Mouse (Mus musculus) CH12.LX (cell line): Measurements from ENCODE around the gene Slc24a3. TPM values are rescaled to one million over a fixed set of nuclear protein-coding genes. Genes with fewer than 3 reads are reported as not detected.

ENCODE experiments used
- DNase-seq: peaks from one replicate; pipeline ENCODE4 v3.0.0-alpha.2; 2013; ENCODE audit errors: extremely low read depth
- H3K27ac ChIP-seq: 2 replicates; pipeline ENCODE4 v1.5.1; 2012; ENCODE audit warnings: low read depth, mild to moderate bottlenecking, control low read depth, moderate library complexity; ENCODE audit not compliant: insufficient read depth
- H3K27me3 ChIP-seq: replicated peaks from 2 replicates; pipeline ENCODE3; 2012; ENCODE audit warnings: inconsistent platforms
- H3K36me3 ChIP-seq, 2 experiments: replicated peaks in 1 of 2; 2 replicates each; pipeline versions ENCODE3 to v1.6.1; 2012; ENCODE audit warnings: inconsistent platforms in 1 of 2, low read length in 1 of 2, mild to moderate bottlenecking in 1 of 2, mixed read lengths in 1 of 2, moderate library complexity in 1 of 2; ENCODE audit not compliant: control insufficient read depth in 1 of 2, insufficient read depth in 1 of 2
- H3K4me1 ChIP-seq, 2 experiments: 2 replicates each; pipeline ENCODE4 v1.6.1; 2012; ENCODE audit warnings: inconsistent platforms in 1 of 2, moderate library complexity in 1 of 2; ENCODE audit not compliant: insufficient read depth in 2 of 2, control insufficient read depth in 1 of 2
- H3K4me2 ChIP-seq: 2 replicates; pipeline ENCODE4 v1.6.1; 2012; ENCODE audit warnings: low read depth, mild to moderate bottlenecking, control low read depth; ENCODE audit not compliant: poor library complexity, insufficient read depth, severe bottlenecking
- H3K4me3 ChIP-seq, 3 experiments: fragments of 150-350 bp in 1 of 3; sonication (generic) in 1 of 3; replicated peaks in 1 of 3; 2 replicates each; pipeline versions ENCODE3 to v1.5.1; 2011 to 2012; ENCODE audit warnings: low read depth in 2 of 3, low read length in 2 of 3, mild to moderate bottlenecking in 2 of 3, moderate library complexity in 2 of 3, control low read depth in 1 of 3, improper control_type of control experiment in 1 of 3, inconsistent platforms in 1 of 3, mixed read lengths in 1 of 3; ENCODE audit not compliant: poor library complexity in 1 of 3
- H3K79me2 ChIP-seq: replicated peaks from 2 replicates; pipeline ENCODE4 v1.6.1; 2012; ENCODE audit warnings: mild to moderate bottlenecking, moderate library complexity; ENCODE audit not compliant: control insufficient read depth, poor library complexity, insufficient read depth, severe bottlenecking; ENCODE audit errors: extremely low read depth
- H3K9ac ChIP-seq: 2 replicates; pipeline ENCODE4 v1.6.1; 2012; ENCODE audit warnings: low read depth, mild to moderate bottlenecking, control low read depth, moderate library complexity; ENCODE audit not compliant: insufficient read depth
- H3K9me3 ChIP-seq: replicated peaks from 2 replicates; pipeline ENCODE3; 2012; ENCODE audit warnings: low read length, inconsistent platforms, mixed read lengths
- CHD2 ChIP-seq: IDR thresholded peaks from 2 replicates; pipeline ENCODE4 v1.6.1; 2011; ENCODE audit warnings: low read length, improper control_type of control experiment
- ELF1 ChIP-seq: IDR thresholded peaks from 2 replicates; pipeline ENCODE4 v1.6.1; 2014; ENCODE audit warnings: low read depth, mild to moderate bottlenecking, inconsistent platforms, low read length, improper control_type of control experiment
- EP300 ChIP-seq: IDR thresholded peaks from 2 replicates; pipeline ENCODE4 v1.6.1; 2011; ENCODE audit warnings: low read length, improper control_type of control experiment
- ETS1 ChIP-seq: conservative IDR thresholded peaks from 2 replicates; pipeline ENCODE4 v1.6.1; 2012; ENCODE audit warnings: low read depth, mild to moderate bottlenecking, inconsistent platforms, low read length, improper control_type of control experiment, moderate library complexity
- IRF4 ChIP-seq: IDR thresholded peaks from 2 replicates; pipeline ENCODE4 v1.6.1; 2014; ENCODE audit warnings: low read depth, mild to moderate bottlenecking, inconsistent platforms, low read length, improper control_type of control experiment
- JUN ChIP-seq: IDR thresholded peaks from 2 replicates; pipeline ENCODE4 v1.6.1; 2011; ENCODE audit warnings: low read depth, mild to moderate bottlenecking, low read length, improper control_type of control experiment, moderate library complexity; ENCODE audit not compliant: insufficient read depth
- JUND ChIP-seq: conservative IDR thresholded peaks from 2 replicates; pipeline ENCODE4 v1.6.1; 2011; ENCODE audit warnings: low read depth, low read length, improper control_type of control experiment
- MAX ChIP-seq: IDR thresholded peaks from 2 replicates; pipeline ENCODE4 v1.6.1; 2011; ENCODE audit warnings: low read length, improper control_type of control experiment
- POLR2A ChIP-seq: IDR thresholded peaks from 2 replicates; pipeline ENCODE4 v1.6.1; 2011; ENCODE audit warnings: low read depth, mild to moderate bottlenecking, improper control_type of control experiment, low read length
- POLR2AphosphoS2 ChIP-seq: IDR thresholded peaks from 2 replicates; pipeline ENCODE4 v1.6.1; 2011; ENCODE audit warnings: low read depth, low read length, improper control_type of control experiment
- RAD21 ChIP-seq: IDR thresholded peaks from 2 replicates; pipeline ENCODE4 v1.6.1; 2011; ENCODE audit warnings: low read depth, mild to moderate bottlenecking, low read length, improper control_type of control experiment, moderate library complexity
- RCOR1 ChIP-seq: conservative IDR thresholded peaks from 2 replicates; pipeline ENCODE4 v1.6.1; 2012; ENCODE audit warnings: low read depth, mild to moderate bottlenecking, inconsistent platforms, low read length, improper control_type of control experiment
- TCF12 ChIP-seq: IDR thresholded peaks from 2 replicates; pipeline ENCODE4 v1.6.1; 2014; ENCODE audit warnings: low read depth, mild to moderate bottlenecking, inconsistent platforms, low read length, improper control_type of control experiment
- ZC3H11A ChIP-seq: IDR thresholded peaks from 2 replicates; pipeline ENCODE4 v1.6.1; 2012; ENCODE audit warnings: low read depth, mild to moderate bottlenecking, inconsistent platforms, low read length, improper control_type of control experiment
- ZNF384 ChIP-seq: IDR thresholded peaks from 2 replicates; pipeline ENCODE4 v1.6.1; 2012; ENCODE audit warnings: low read depth, low read length, improper control_type of control experiment, inconsistent platforms
- dilution Hi-C: fragments of 300-500 bp; cut with MboI; formaldehyde crosslinking; loops from 2 replicates; pipeline ENCODE4 v1.14.3; 2020; ENCODE audit warnings: low sequenced_read_pairs; ENCODE audit not compliant: extremely low pct_unique_long_range_greater_than_20kb, extremely low pct_ligation_motif_present
- in situ Hi-C: fragments of 300-500 bp; cut with MboI; formaldehyde crosslinking; loops from 3 replicates; pipeline ENCODE4 v1.14.3; 2019; ENCODE audit warnings: low sequenced_read_pairs, low pct_ligation_motif_present, low pct_unique_long_range_greater_than_20kb, mixed read lengths
- polyA plus RNA-seq: library from polyadenylated mRNA; unstranded; fragments of >175 nt; gene quantifications from 2 replicates; pipeline ENCODE4 v1.2.1, GENCODE M21; 2012; ENCODE audit warnings: low read depth; ENCODE audit not compliant: insufficient read length
- total RNA-seq, 2 experiments: library from RNA; depleted of rRNA; stranded (reverse); fragments of 300-350 nt in 1 of 2; fragments of >200 nt in 1 of 2; gene quantifications; 2 replicates each; pipeline ENCODE4 v1.2.3; 2012 to 2014

Slc24a3 gene
- total and polyA plus RNA-seq, 3 experiments: not detected

DNA sequence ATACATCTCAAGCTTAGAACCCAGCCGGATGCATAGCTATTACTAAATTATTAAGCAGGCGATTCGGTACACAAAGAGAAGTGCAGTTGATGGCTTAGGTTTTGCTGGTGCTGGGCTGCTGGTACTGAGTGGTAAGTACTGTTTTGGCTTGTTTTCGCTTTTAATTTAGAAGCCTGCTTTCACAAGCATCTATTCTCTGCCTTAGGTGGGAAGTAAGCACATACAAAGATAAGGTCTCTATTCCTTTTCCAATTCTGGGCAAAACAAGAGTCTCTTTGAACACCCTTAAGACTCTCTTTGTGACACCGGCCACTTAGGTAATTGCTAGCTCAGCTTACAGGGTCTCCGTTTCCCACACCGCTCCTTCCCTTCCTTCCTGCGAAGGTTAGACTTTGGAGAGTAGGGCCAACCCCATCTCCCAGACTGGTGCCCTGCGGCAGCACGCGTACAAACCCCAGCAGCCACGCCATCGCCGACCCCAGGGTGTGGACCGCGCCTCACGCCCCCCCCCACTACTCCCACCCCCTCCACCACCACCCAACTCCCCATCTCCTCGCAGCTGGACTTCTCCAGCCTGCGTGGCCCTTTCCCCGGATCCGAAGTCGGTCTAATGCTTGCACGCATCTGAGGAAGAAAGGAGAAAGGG lies 507.1 kb downstream of the Slc24a3 start:
- dilution Hi-C loops: no loop called here
- H3K79me2 ChIP-seq: no peaks in the 10 kb centered on the region
- no peak overlapping the region for H3K27ac ChIP-seq
- no peak overlapping the region for H3K9ac ChIP-seq
- H3K27me3 ChIP-seq: no peaks in the 10 kb centered on the region
- H3K4me2 ChIP-seq: no peak overlapping the region
- DNase-seq: no peak
- H3K36me3 ChIP-seq: no peaks in the 10 kb centered on the region
- peaks cover 2 to 21% of the 10 kb centered on the region in 2 experiments; a peak in 2 of 4 replicates for H3K4me1 ChIP-seq
- no peak for TF ChIP-seq POLR2AphosphoS2
- TF ChIP-seq EP300: no peak
- TF ChIP-seq TCF12: no peak
- TF ChIP-seq CHD2: no peak
- no peak for TF ChIP-seq POLR2A
- TF ChIP-seq ETS1: no peak
- no peak for TF ChIP-seq JUND
- no peak for TF ChIP-seq RAD21
- TF ChIP-seq ELF1: no peak
- TF ChIP-seq JUN: no peak
- no peak for TF ChIP-seq ZNF384
- no peak for TF ChIP-seq IRF4
- no peak for TF ChIP-seq ZC3H11A
- H3K4me3 ChIP-seq: no peak overlapping the region
- H3K9me3 ChIP-seq: peaks cover 17% of the 10 kb centered on the region
- in situ Hi-C loops: loop anchor here (25.0 kb wide), 1 partner anchor 713 kb away; no protein-coding TSS in a partner anchor

DNA sequence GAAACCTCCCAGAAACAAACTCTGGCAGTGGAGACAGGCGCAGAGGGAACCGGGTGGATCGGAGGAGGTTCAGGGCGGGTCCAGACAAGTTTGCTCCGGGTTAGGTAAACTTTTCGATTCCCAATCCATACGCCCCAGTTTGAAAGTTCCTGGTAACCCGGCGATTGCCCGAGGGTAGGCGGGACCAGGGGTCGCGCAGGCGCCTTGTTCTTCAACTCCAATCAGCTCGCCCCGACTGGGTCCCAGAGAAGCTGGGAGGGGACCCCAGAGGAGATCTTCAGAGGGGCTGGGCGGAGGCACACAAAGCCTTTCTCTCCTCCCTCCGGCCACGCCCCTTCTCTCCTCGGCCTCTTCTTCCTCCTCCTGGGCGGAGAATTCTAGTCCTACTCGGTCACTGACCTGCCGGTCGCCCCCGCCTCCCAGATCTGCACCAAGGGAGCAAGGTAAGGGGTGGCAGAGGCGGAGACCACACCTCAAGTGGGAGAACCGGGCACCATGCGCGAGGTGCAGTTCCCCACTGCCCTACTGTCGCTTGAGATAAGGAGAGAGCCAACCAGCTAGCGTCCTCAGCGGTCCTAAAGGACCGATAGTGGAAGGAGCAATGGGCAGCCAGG lies 507.7 kb downstream of the Slc24a3 start, which contains the start of gene Rin2:
Gene Rin2, plus strand, starts transcription at position 74 of the 614 bp plus-strand sequence.
- no peak within 1 kb of the TSS for H3K4me3 ChIP-seq
- no peaks in the 10 kb centered on the region for H3K36me3 ChIP-seq
- no peaks in the 10 kb centered on the region for H3K79me2 ChIP-seq
- in situ Hi-C loops: loop anchor here (25.0 kb wide), 1 partner anchor 712 kb away; no protein-coding TSS in a partner anchor
- H3K27ac ChIP-seq: no peak within 1 kb of the TSS
- dilution Hi-C loops: no loop called here
- H3K4me2 ChIP-seq: no peak within 1 kb of the TSS
- no peak within 1 kb of the TSS for H3K9ac ChIP-seq
- H3K27me3 ChIP-seq: no peaks in the 10 kb centered on the region
- DNase-seq: no peak
- H3K4me1 ChIP-seq: peaks cover 2 to 21% of the 10 kb centered on the region in 2 experiments; a peak in 2 of 4 replicates
- peaks cover 17% of the 10 kb centered on the region for H3K9me3 ChIP-seq
- TF ChIP-seq ETS1 (no peak), TCF12 (no peak), MAX (no peak), RCOR1 (no peak)
